Mouse (Mus musculus) spleen, embryonic (tissue): ENCODE data around the gene Arhgap27.
"Not testable (repeated sequence)": the region's sequence is repeated elsewhere in the genome, so short reads cannot be mapped to it uniquely, and the experiment has no call there.

Experiments used
- CTCF ChIA-PET: fragments of 350-600 bp; sonication (Branson Sonifier 250); formaldehyde crosslinking; loops from one replicate; lab custom pipeline; 2022; lab: Charles Lee

Gene Arhgap27

GRCm38 (mm10) chr11:103312655-103313255, 50.7 kb downstream of the Arhgap27 start:
- CTCF ChIA-PET: interaction anchor here (1.0 kb wide), 1 partner anchor 45 kb away, joined by 8 read pairs; no protein-coding TSS in a partner anchor

GRCm38 (mm10) chr11:103311960-103312611, 51.4 kb downstream of the Arhgap27 start:
- CTCF ChIA-PET: no interaction called here

GRCm38 (mm10) chr11:103309956-103310574, 53.4 kb downstream of the Arhgap27 start:
- CTCF ChIA-PET: no interaction called here

GRCm38 (mm10) chr11:103307910-103308309, 55.6 kb downstream of the Arhgap27 start:
- CTCF ChIA-PET: no interaction called here

GRCm38 (mm10) chr11:103304525-103304924, 59.0 kb downstream of the Arhgap27 start:
- CTCF ChIA-PET: interaction anchor here (0.8 kb wide), 1 partner anchor 210 kb away, joined by 3 read pairs; no protein-coding TSS in a partner anchor

GRCm38 (mm10) chr11:103294772-103295171, 68.7 kb downstream of the Arhgap27 start:
- CTCF ChIA-PET: no interaction called here

- CTCF ChIA-PET: no interaction called here
Measured at GRCm38 (mm10) chr11:103294066-103294465, 69.4 kb downstream of the Arhgap27 start.

GRCm38 (mm10) chr11:103292890-103293287, 70.6 kb downstream of the Arhgap27 start:
- CTCF ChIA-PET: no interaction called here

- CTCF ChIA-PET: no interaction called here
Measured at GRCm38 (mm10) chr11:103292152-103292889, 71.2 kb downstream of the Arhgap27 start.

GRCm38 (mm10) chr11:103290841-103291240, 72.7 kb downstream of the Arhgap27 start:
- CTCF ChIA-PET: not testable (repeated sequence)

- CTCF ChIA-PET: interaction anchor here (1.0 kb wide), 1 partner anchor 69 kb away, joined by 3 read pairs; no protein-coding TSS in a partner anchor
Measured at GRCm38 (mm10) chr11:103288291-103288963, 75.1 kb downstream of the Arhgap27 start.

GRCm38 (mm10) chr11:103286910-103287309, 76.6 kb downstream of the Arhgap27 start:
- CTCF ChIA-PET: no interaction called here

GRCm38 (mm10) chr11:103285951-103286350, 77.5 kb downstream of the Arhgap27 start:
- CTCF ChIA-PET: no interaction called here

GRCm38 (mm10) chr11:103285276-103285675, 78.2 kb downstream of the Arhgap27 start:
- CTCF ChIA-PET: interaction anchor here (0.6 kb wide), 1 partner anchor 87 kb away, joined by 10 read pairs; no protein-coding TSS in a partner anchor

- CTCF ChIA-PET: no interaction called here
Measured at GRCm38 (mm10) chr11:103281784-103282183, 81.7 kb downstream of the Arhgap27 start.
